Mouse (Mus musculus): Measurements from ENCODE around the gene Sphk2. TPM values are rescaled to one million over a fixed set of nuclear protein-coding genes. Genes with fewer than 3 reads are reported as not detected.

Gene Sphk2
- polyA plus RNA-seq, 1 experiment from 2014 or later: 31.1 TPM

GRCm38 (mm10) chr7:45730727-45731431 is 13.1 kb upstream of the Sphk2 start:
- H3K9me3 ChIP-seq (ENCODE audit: control insufficient read depth, low read length): no peaks in the 10 kb centered on the region
- H3K4me3 ChIP-seq (replicated peaks; ENCODE audit: low read length): no peak overlapping the region
- no peak overlapping the region for H3K27ac ChIP-seq (ENCODE audit: low read length)
- H3K4me2 ChIP-seq (ENCODE audit: low read length): no peak overlapping the region
- no peak for ATAC-seq
- no peaks in the 10 kb centered on the region for H3K27me3 ChIP-seq (replicated peaks; ENCODE audit: control insufficient read depth, insufficient read depth, low read length)
- H3K36me3 ChIP-seq (ENCODE audit: control insufficient read depth, insufficient read depth): no peaks in the 10 kb centered on the region
- H3K4me1 ChIP-seq (replicated peaks; ENCODE audit: control insufficient read depth, insufficient read depth, low read length): no peaks in the 10 kb centered on the region
- WGBS: 17% methylated on average over 16 of the region's 16 CpGs
- no peak overlapping the region for H3K9ac ChIP-seq (replicated peaks; ENCODE audit: low read depth, low read length)

DNA sequence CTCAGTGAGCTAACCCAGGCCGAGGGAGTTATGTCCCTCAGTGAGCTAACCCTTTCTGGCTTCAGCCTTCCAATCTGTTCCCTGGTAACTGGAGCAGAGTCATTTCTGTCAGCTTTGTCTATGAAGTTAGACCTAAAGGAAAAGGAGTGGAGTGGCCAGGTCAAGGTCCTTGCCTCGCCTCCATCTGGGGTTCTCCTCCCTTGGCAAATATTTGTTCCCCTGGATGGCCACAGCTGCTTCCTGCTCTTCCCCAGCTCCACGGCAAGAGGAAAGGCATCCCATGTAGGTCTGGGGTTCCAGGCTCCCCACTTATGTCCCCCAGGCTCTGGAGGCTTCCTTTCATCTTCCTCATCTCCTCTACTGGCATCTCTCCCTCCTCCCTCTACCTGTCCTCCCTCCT is 9.8 kb upstream of the Sphk2 start:
- H3K27ac ChIP-seq (ENCODE audit: low read length): no peak overlapping the region
- H3K9ac ChIP-seq (replicated peaks; ENCODE audit: low read depth, low read length): no peak overlapping the region
- no peaks in the 10 kb centered on the region for H3K27me3 ChIP-seq (replicated peaks; ENCODE audit: control insufficient read depth, insufficient read depth, low read length)
- H3K4me1 ChIP-seq (replicated peaks; ENCODE audit: control insufficient read depth, insufficient read depth, low read length): no peaks in the 10 kb centered on the region
- ATAC-seq: no peak
- no peak overlapping the region for H3K4me2 ChIP-seq (ENCODE audit: low read length)
- 87% methylated on average over 3 of the region's 3 CpGs for WGBS
- H3K9me3 ChIP-seq (ENCODE audit: control insufficient read depth, low read length): no peaks in the 10 kb centered on the region
- H3K4me3 ChIP-seq (replicated peaks; ENCODE audit: low read length): no peak overlapping the region
- H3K36me3 ChIP-seq (ENCODE audit: control insufficient read depth, insufficient read depth): peaks cover 13% of the 10 kb centered on the region

DNA sequence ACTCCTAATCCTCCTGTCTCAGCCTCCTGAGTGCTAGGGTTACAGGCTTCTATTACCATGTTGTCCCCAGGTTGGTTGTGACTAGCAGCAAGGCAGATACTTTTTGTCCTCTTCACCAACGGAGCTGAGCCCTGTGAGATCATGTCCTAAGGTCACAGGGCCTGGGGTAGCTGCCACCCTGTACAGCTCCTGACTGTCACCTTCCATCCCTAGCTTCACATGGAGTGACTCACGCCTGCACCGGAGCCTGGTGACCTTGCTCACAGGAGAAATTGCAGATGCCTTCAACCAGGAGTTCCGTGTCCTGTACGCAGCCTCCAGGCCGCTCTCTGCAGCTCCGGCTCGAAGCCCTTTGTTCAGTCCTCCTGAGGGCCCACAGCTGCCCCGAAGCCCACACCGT is 8.6 kb upstream of the Sphk2 start:
- H3K36me3 ChIP-seq (ENCODE audit: control insufficient read depth, insufficient read depth): peaks cover 15% of the 10 kb centered on the region
- ATAC-seq: no peak
- no peak overlapping the region for H3K4me3 ChIP-seq (replicated peaks; ENCODE audit: low read length)
- WGBS: 94% methylated on average over 10 of the region's 10 CpGs
- H3K4me2 ChIP-seq (ENCODE audit: low read length): no peak overlapping the region
- no peaks in the 10 kb centered on the region for H3K27me3 ChIP-seq (replicated peaks; ENCODE audit: control insufficient read depth, insufficient read depth, low read length)
- H3K9ac ChIP-seq (replicated peaks; ENCODE audit: low read depth, low read length): no peak overlapping the region
- H3K4me1 ChIP-seq (replicated peaks; ENCODE audit: control insufficient read depth, insufficient read depth, low read length): no peaks in the 10 kb centered on the region
- H3K27ac ChIP-seq (ENCODE audit: low read length): no peak overlapping the region
- H3K9me3 ChIP-seq (ENCODE audit: control insufficient read depth, low read length): no peaks in the 10 kb centered on the region

GRCm38 (mm10) chr7:45725713-45726112 is 7.9 kb upstream of the Sphk2 start, which contains the start of gene Spaca4:
Spaca4 (minus strand) TSS chr7:45725813.
- 95% methylated on average over 11 of the region's 11 CpGs for WGBS
- Histone ChIP-seq H3K4me2 (ENCODE audit: low read length) (no peak within 1 kb of the TSS), H3K36me3 (ENCODE audit: control insufficient read depth, insufficient read depth) (peaks cover 21% of the 10 kb centered on the region), H3K4me3 (replicated peaks; ENCODE audit: low read length) (no peak within 1 kb of the TSS), H3K9ac (replicated peaks; ENCODE audit: low read depth, low read length) (no peak within 1 kb of the TSS), H3K4me1 (replicated peaks; ENCODE audit: control insufficient read depth, insufficient read depth, low read length) (no peaks in the 10 kb centered on the region), H3K9me3 (ENCODE audit: control insufficient read depth, low read length) (no peaks in the 10 kb centered on the region), H3K27ac (ENCODE audit: low read length) (no peak within 1 kb of the TSS), H3K27me3 (replicated peaks; ENCODE audit: control insufficient read depth, insufficient read depth, low read length) (no peaks in the 10 kb centered on the region)
- no peak for ATAC-seq

- H3K36me3 ChIP-seq (ENCODE audit: control insufficient read depth, insufficient read depth): peaks cover 21% of the 10 kb centered on the region
- 88% methylated on average over 9 of the region's 9 CpGs for WGBS
- H3K27me3 ChIP-seq (replicated peaks; ENCODE audit: control insufficient read depth, insufficient read depth, low read length): no peaks in the 10 kb centered on the region
- H3K4me3 ChIP-seq (replicated peaks; ENCODE audit: low read length): no peak overlapping the region
- no peak overlapping the region for H3K4me2 ChIP-seq (ENCODE audit: low read length)
- H3K4me1 ChIP-seq (replicated peaks; ENCODE audit: control insufficient read depth, insufficient read depth, low read length): no peaks in the 10 kb centered on the region
- H3K27ac ChIP-seq (ENCODE audit: low read length): no peak overlapping the region
- ATAC-seq: no peak
- no peaks in the 10 kb centered on the region for H3K9me3 ChIP-seq (ENCODE audit: control insufficient read depth, low read length)
- H3K9ac ChIP-seq (replicated peaks; ENCODE audit: low read depth, low read length): no peak overlapping the region
Observed at GRCm38 (mm10) chr7:45725151-45725550, 7.3 kb upstream of the Sphk2 start.

DNA sequence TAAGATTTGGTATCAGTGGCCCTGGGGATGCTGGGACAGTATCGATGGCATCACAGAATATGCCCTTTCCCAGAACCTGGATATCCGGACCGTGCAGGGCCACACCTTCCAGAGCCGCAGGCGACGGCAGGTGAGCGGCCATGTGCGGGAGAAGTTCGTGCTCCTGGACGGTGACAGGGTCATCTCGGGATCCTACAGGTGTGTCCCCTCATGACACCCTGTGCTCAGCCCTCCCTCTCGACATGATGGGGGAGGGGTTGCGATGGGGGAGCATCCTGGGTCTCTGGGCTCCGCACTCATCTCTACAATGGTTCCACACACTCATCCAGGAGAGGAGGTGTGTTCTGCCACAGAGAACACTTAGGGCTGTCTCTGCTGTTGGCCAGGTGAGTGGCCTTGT is 6.0 kb upstream of the Sphk2 start:
- no peak for ATAC-seq
- no peak overlapping the region for H3K27ac ChIP-seq (ENCODE audit: low read length)
- no peaks in the 10 kb centered on the region for H3K27me3 ChIP-seq (replicated peaks; ENCODE audit: control insufficient read depth, insufficient read depth, low read length)
- no peak overlapping the region for H3K4me3 ChIP-seq (replicated peaks; ENCODE audit: low read length)
- H3K4me1 ChIP-seq (replicated peaks; ENCODE audit: control insufficient read depth, insufficient read depth, low read length): peaks cover 11% of the 10 kb centered on the region
- 90% methylated on average over 14 of the region's 14 CpGs for WGBS
- H3K9ac ChIP-seq (replicated peaks; ENCODE audit: low read depth, low read length): no peak overlapping the region
- no peaks in the 10 kb centered on the region for H3K9me3 ChIP-seq (ENCODE audit: control insufficient read depth, low read length)
- no peak overlapping the region for H3K4me2 ChIP-seq (ENCODE audit: low read length)
- H3K36me3 ChIP-seq (ENCODE audit: control insufficient read depth, insufficient read depth): peaks cover 27% of the 10 kb centered on the region

GRCm38 (mm10) chr7:45723301-45723700 is 5.5 kb upstream of the Sphk2 start:
- 85% methylated on average over 4 of the region's 4 CpGs for WGBS
- Histone ChIP-seq H3K4me1 (replicated peaks; ENCODE audit: control insufficient read depth, insufficient read depth, low read length) (peaks cover 14% of the 10 kb centered on the region), H3K9me3 (ENCODE audit: control insufficient read depth, low read length) (no peaks in the 10 kb centered on the region), H3K27ac (ENCODE audit: low read length) (no peak overlapping the region), H3K4me2 (ENCODE audit: low read length) (no peak overlapping the region), H3K4me3 (replicated peaks; ENCODE audit: low read length) (no peak overlapping the region), H3K36me3 (ENCODE audit: control insufficient read depth, insufficient read depth) (peaks cover 27% of the 10 kb centered on the region), H3K9ac (replicated peaks; ENCODE audit: low read depth, low read length) (no peak overlapping the region), H3K27me3 (replicated peaks; ENCODE audit: control insufficient read depth, insufficient read depth, low read length) (no peaks in the 10 kb centered on the region)
- no peak for ATAC-seq

GRCm38 (mm10) chr7:45722348-45722713 is 4.5 kb upstream of the Sphk2 start:
- peaks cover 27% of the 10 kb centered on the region for H3K36me3 ChIP-seq (ENCODE audit: control insufficient read depth, insufficient read depth)
- no peak overlapping the region for H3K4me2 ChIP-seq (ENCODE audit: low read length)
- no peaks in the 10 kb centered on the region for H3K27me3 ChIP-seq (replicated peaks; ENCODE audit: control insufficient read depth, insufficient read depth, low read length)
- H3K4me3 ChIP-seq (replicated peaks; ENCODE audit: low read length): no peak overlapping the region
- H3K4me1 ChIP-seq (replicated peaks; ENCODE audit: control insufficient read depth, insufficient read depth, low read length): peaks cover 14% of the 10 kb centered on the region
- no peak overlapping the region for H3K9ac ChIP-seq (replicated peaks; ENCODE audit: low read depth, low read length)
- 80% methylated on average over 13 of the region's 13 CpGs for WGBS
- no peaks in the 10 kb centered on the region for H3K9me3 ChIP-seq (ENCODE audit: control insufficient read depth, low read length)
- ATAC-seq: no peak
- no peak overlapping the region for H3K27ac ChIP-seq (ENCODE audit: low read length)

DNA sequence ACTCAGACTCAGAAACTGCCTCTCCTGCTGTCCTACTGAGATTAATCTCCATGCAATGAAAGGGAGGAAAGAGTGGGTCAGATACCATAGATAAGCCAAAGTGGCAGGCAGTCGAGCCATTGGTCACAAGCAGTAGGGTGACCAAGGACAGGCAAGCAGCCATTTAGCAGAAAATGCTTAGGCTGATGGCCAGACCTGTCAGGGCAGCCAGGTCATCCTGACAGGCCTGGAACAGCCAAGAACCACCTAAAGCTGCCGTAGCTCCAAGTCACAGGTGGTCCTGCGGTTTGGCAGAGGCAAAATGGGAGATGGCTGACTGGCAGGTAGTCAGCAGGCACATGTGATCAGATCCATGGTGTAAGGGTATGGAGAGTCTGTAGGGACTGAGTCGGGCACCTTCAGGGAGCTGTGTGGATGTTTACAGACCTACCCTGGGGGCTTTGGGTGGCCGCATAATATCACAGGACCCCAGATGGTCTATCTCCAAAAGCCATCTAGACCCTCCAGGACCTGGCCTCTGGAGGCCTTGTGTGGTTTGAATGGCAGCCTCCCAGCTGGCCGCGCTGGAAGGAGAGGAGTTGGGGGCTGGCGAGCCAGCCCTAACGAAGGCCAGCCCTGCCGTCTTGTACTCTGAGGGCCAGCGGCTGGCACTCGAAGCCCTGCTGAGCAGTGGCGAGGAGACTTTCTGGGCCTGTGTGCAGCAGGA is 4.0 kb upstream of the Sphk2 start:
- Histone ChIP-seq H3K9ac (replicated peaks; ENCODE audit: low read depth, low read length) (no peak overlapping the region), H3K27me3 (replicated peaks; ENCODE audit: control insufficient read depth, insufficient read depth, low read length) (no peaks in the 10 kb centered on the region), H3K36me3 (ENCODE audit: control insufficient read depth, insufficient read depth) (peaks cover 27% of the 10 kb centered on the region), H3K4me2 (ENCODE audit: low read length) (no peak overlapping the region), H3K9me3 (ENCODE audit: control insufficient read depth, low read length) (no peaks in the 10 kb centered on the region), H3K4me1 (replicated peaks; ENCODE audit: control insufficient read depth, insufficient read depth, low read length) (peaks cover 20% of the 10 kb centered on the region), H3K27ac (ENCODE audit: low read length) (no peak overlapping the region), H3K4me3 (replicated peaks; ENCODE audit: low read length) (no peak overlapping the region)
- no peak for ATAC-seq
- 60% methylated on average over 13 of the region's 13 CpGs for WGBS

All from forebrain, embryonic 16.5 days (tissue).